Mouse (Mus musculus): ENCODE results near the gene Mrpl48.
"Not testable (repeated sequence)": the region's sequence is repeated elsewhere in the genome, so short reads cannot be mapped to it uniquely, and the experiment has no call there.

Gene Mrpl48

DNA sequence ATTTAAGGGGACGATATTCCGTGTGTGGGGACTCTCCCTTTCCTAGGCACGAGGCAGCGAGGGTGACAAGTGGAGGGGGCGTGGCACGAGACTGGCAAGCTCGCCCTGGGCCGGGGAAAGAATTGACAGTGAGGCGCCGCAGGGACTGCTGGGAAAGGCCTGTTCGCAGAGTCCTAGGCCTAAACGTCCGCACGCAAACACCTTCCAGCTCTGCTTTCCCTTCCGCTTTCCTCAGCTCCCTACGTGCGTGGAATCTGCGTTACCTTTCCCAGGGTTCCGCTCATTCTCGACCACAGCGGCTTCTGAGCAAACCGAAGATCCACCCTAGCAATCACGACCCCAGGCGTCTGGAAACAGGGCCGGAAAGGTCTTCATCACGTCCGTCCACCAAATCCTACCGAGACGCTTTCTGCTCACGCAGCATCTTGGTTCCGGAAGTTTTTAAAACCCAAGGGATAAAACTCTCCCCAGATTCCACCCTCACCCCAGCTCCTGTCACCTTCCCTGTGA, 25.3 kb downstream of the Mrpl48 start:
- DNase-seq (ENCODE audit: low spot score), result peak; percentile 89

DNA sequence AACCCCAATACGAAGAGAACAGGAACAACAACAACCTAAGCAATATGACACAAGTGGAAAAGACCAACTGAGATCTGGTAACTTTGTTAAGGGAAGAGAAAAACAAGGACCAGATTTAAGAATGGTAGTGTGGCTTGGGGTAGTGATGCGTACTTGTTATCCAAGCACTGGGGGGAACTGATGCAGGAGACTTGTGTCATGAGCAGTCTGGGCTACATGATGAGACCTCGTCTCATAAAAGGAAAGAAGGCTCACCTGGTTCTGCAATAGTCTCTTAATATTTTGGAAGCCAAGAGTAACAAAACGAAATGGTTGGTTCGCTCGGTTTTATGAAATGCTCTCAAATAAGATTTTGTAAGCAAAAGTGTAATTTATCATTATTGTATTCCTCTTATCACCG, 25.9 kb downstream of the Mrpl48 start:
- DNase-seq (ENCODE audit: low spot score), result no peak

DNA sequence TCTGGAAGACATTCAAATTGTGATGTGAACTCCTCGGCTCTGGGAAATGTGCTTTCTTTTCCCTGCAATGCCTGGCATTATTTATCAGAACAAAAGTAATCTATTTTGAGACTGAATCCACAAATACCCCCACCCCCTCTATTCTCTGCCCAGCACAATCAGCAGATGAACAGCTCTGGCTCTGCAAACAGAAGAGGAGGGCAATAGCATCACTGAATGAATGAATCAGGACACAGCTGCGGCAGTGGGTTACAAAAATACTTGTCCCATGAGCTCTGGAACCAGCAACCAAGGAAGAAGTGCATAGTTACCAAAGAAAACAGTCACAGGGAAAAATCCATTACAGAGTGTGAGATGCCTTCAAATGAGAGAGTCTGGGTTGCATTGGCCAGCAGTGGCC, 29.3 kb downstream of the Mrpl48 start:
- DNase-seq (ENCODE audit: low spot score), result no peak

DNA sequence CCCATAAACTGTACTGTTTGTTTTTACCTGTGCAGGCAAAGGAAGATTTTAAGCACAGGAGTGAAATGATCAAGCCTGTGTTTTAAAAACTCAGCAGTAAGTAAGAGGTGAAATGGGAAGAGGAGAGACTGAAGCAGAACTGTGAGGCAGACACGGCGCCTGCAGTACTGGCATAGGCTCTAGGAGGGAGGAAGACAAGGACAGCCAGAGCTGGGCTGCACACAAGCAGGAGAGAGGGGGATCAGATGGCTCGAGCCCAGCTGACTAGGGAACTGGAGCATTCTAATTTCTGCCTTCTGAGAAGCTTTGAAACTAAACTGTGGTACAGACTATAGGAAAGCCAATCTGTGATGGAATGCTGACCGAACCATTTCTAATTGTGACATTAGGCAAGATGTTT, 35.4 kb downstream of the Mrpl48 start:
- DNase-seq (ENCODE audit: low spot score), result no peak

DNA sequence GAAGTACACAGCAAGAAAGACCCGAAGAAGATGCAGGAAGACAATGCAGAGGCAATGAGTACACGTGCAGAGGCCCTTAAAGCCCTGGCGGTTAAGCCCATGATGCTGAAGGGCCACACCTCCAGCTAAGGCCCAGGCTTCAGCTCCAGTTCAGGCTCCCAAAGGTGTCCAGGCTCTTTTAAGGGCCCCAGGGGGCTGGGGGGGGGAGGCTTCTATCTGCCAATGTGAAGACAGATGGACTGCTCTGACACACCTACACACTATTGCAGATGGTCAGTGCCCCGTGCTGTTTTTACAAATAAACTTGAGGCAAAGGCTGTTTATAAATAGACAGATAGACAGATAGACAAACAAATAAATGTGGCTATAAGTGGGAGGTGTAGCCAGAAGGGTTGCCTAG, 36.0 kb downstream of the Mrpl48 start:
- no peak for DNase-seq (ENCODE audit: low spot score)

DNA sequence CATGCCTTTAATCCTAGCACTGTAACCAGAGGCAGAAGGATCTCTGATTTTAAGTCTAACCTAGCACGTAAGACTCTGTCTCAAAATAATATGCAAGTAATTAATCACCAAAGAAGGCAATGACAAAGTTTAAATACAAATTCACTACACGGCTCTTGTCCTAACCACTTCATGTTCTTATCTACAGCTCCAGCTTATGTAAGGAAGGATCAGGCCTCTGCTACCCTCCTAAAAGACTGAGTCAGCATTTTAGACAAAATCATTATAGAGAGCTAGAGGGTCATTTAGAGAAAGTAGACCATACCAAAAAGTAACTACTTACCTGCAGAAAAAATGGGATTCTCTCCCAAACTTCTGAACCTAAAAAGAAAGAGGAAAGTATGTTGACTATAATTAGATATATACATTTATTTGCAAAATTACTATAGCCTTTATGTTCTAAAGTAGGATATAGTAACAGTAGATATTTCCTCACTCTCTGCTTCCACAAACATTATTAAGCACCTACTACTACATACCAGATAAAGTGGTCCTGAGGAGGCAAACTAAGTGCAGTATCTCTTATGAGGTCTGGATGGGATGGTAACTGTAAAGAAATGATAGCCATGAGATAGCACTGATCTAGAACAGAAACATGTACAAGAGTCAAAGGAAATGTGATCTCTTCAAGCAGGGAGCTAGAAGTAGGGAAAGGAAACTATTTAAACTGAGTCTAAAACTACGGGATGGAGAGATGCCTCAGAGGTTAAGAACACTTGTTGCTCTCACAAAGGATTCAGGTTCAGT, 37.0 kb downstream of the Mrpl48 start:
- DNase-seq (ENCODE audit: low spot score), result no peak

DNA sequence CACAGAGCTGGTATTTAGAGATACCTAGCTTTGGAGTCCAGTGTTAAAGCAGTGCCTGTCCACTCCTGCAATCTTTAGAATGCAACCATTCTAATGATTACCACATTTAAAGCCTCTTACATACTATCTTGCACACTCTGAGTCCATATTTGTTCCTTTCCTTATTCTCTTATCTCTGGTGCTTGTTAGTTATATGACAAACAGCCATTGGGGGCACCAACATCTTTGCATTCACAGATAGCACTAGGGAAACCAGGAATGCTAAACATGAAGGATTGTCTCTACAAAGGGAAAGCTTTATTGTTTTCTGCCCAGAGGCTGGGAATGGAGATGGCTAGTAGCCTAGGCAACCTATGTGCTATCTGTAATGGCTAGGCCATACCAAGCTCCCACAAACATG, 38.2 kb downstream of the Mrpl48 start:
- no peak for DNase-seq (ENCODE audit: low spot score)

DNA sequence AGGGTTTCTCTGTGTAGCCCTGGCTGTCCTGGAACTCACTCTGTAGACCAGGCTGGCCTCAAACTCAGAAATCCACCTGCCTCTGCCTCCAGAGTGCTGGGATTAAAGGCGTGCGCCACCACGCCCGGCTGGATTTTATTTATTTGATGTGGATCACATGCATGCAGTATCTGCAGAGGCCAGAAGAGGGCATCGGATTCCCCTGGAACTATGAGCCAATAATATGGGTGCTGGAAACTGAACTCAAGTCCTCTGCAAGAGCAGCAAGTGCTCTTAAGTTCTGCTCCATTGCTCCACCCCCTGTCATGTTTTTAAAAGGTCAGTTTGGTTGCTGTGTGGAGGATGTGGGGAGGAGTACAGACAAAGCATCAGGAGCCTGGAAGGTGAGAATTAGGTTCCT, 40.9 kb downstream of the Mrpl48 start:
- DNase-seq (ENCODE audit: low spot score), result not testable (repeated sequence)

DNA sequence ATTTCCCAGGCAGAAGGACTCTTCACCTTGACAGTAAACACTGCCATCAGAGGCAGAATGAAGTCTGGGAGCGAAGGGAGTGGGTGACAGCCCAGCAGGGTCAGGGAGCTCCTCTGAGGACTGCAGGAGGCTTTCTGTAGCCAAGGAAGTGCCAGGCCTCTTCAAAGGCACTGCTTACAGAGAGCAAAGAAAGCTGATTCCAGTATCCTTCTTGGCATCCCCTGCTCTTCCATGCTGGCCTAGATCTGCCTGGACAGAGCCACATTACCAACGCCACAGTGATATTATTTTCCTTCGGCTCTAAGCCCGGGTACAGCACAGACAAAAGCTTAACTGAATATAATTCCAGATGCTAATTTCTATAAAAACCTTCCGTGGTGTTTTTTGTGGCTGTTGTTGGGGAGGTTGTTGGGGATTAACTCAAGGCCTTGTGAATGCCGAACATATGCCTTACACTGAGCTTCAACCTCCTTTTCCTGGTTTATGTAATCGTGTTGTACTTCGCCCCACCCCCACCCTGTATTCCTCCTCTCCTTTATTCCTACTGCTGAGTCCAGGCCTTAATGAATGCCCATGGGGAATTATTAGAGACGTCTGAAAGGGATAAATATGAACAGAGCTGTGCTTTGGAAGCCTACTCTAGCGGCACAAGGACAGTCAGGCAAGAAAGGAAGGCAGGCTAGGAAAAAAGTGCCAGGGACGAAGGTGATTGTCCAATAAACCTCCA, 46.1 kb downstream of the Mrpl48 start:
- no peak for DNase-seq (ENCODE audit: low spot score)

DNA sequence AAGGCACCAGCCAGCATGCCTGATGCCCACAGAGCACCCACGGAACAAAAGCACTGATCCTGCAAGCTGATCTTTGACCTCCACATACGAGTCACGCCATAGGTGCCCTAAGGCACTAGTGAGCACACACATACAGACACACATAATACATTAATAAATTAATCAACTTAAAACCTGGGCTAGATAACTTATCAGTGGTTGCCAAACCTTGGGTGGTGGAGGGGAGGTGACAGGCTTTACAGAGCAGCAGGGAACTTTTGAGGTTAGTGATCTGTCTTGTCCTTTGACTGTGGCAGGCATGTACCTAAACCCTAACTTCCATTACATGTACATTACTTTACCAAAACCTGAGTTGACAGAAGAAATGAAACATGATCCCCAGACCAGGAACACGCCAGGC, 48.8 kb downstream of the Mrpl48 start:
- no peak for DNase-seq (ENCODE audit: low spot score)

DNA sequence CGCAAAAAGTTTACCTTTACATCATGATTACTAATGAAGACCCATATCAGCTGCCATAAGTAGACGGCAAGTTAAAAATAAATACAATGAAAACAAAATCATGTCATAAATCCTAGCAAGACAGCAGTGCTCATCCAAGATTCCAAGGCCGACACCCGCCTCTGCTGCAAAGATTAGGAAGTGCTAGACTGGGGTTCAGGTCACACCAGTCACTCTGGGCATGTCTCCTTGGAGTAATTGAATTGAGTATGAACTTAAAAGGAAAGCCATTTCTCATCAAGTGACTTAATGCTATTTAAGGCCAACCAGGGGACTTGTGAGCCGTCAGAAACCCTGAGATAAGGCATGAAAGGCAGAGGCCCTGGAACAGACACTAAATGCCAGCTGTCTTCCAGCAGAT, 50.9 kb downstream of the Mrpl48 start:
- no peak for DNase-seq (ENCODE audit: low spot score)

DNA sequence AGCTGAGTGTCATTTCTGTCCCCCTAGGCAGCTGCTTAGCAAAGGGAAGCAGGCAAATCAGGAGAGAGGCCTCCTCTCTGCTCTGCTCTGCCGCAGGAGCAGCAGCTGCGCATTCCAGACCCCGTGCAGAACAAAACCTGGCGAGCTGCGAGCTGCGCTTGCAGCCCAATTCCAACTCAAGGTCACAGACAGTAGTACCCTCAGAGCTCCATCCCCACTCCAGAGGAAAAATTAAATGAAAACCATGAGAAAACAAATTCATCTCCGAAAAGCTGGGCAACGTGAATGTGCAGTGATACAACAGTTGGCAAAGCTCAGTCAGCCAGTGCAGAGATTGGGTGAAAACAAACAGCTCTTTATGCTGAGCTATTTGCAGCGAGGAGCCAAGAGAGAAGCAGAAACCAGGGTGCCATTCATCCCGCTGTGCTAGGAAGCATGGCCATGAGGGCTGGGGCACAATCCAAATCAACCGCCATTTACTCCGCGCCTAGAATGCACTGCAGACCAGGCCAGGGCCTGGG, 52.6 kb downstream of the Mrpl48 start:
- DNase-seq (ENCODE audit: low spot score), result no peak

DNA sequence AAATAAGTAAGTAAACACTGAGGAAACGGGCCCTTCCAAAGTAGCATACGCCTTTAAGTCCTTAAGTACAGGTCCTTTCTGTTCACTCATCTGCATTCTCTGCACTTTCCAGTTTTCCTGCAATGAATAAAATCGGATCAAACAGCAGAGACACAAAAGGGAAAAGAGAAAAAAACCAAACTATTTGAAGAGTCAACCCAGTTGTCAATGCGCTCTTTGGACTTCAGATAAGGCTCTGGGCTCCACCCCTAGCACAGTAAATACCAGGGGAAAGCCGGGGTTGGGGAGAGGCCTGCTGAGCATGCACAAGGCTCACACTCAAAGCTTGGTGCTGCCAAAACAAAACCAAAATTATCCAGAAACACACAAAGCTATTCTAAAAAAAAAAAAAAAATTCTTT, 53.2 kb downstream of the Mrpl48 start:
- DNase-seq (ENCODE audit: low spot score), result no peak

DNA sequence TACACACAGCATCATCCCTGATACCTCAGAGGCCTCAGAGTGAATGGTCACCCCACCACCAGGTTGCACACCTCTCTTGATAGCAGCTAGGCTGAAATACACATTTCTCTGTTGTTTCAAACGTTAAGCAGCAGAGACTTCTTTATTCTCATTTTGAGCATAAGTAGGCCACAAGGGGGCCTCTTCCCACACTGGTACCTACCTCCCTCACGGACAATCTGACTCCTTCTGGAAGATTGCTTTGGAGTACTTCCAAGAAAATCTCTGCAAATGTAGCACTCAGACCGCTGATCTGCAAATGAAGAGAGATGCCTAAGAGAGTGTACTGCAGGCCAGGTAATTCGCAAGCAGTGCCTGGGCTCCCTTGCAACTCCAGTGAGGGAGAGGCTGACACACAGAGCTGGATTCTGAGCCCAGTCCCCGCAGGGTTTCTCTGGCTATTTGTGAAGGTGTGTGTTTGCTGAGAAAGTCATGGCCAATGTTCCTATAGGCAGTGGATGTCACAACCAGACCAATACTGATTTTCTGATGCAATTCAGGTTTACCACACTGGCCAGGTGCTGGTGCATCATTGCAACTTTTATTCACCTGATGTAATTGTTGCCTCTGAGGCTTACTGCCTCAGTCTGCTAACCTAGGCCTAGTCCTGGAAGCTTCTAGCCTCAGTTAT, 57.6 kb downstream of the Mrpl48 start:
- DNase-seq (ENCODE audit: low spot score), result peak; percentile 24

DNA sequence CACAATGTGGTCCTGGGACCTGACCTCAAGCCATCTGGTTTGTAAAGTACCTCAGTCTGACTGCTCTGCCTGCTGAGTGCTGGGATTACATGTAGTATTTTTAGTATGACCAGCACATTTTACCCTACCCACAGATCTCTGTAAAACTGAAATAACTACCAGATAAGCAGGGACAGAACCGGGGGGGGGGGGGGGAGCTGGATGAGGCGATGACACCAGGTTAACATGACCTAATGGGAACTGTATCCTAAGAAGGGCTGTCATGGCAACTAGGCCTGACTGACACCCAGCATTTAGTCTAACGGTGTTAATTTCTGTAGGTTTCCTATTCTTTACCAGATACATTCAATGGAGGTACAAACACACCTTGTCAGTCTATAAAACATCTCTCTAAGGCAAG, 58.3 kb downstream of the Mrpl48 start:
- no peak for DNase-seq (ENCODE audit: low spot score)

DNA sequence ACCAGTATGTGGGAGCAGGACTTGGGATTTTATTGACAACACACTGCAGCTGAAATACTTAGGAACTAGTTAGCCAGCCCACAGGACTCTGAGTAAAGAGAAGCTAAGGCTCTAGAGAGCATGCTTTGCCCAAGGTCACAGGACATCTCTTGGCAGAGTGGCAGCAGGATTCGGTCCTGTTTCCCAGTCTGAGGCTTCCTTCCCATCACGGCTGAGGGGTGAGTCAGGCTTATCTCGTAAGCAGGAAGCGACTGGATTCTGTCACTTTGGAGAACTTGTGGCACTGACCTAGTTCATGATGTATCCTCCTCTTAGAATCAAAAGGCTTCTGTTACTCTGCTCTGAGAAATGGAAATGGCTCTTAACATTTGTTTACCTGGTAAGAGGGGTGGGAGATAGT, 60.5 kb downstream of the Mrpl48 start:
- DNase-seq (ENCODE audit: low spot score), result no peak

DNA sequence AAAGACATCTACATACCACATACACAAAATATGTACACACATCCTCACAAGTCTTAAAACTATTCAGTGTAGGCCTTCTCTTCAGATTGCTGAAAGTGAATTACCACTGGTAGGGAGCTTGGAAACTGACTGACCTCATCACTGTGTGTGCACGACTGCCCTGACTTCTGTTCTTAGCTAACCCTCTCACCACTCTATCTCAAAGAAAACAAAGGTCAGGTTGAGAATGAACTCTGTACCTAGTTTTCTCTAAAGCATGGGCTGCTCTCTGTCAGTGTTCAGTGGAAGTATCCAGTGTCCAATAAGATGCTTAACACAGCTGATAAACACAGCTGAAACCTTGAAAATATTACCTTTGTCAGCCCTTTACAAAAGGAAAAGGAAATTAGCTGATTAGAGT, 63.7 kb downstream of the Mrpl48 start:
- DNase-seq (ENCODE audit: low spot score), result no peak

DNA sequence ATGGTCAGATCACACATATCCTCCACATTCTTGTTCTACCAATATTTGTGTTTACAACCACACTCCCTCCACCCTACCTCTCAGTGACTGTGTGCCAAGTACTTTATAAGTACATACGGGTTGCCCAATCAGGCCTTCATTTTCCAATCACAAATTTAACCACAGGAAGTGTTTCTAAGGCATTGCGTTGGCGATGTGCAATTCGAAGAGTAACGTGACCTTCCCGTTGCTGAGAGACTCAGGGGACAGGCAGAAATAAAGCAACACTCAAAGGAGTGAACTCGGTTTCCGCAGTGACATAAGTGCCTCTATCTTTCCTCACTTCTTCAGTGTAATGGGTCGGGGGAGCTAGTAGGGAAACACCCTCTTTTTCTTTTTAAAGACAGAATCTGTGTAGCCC, 68.6 kb downstream of the Mrpl48 start:
- no peak for DNase-seq (ENCODE audit: low spot score)

DNA sequence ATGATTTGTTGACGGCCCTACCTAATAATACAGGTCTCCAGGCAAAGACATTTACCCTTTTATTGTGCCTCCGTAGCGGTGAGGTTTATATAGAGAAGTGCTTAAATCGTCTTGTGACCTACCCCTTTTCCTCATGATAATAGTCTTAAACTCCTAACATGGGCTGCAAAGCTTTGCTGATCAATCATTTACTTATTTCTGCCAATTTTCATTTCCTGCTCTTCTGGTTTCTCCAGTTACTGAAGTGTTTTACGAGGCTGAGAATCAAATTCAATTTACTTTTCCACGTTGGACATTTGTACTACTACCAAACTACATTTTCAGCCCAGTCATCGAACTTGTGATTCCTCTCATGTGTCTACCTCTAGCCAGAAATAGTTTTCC, 70.6 kb downstream of the Mrpl48 start:
- DNase-seq (ENCODE audit: low spot score), result no peak

DNA sequence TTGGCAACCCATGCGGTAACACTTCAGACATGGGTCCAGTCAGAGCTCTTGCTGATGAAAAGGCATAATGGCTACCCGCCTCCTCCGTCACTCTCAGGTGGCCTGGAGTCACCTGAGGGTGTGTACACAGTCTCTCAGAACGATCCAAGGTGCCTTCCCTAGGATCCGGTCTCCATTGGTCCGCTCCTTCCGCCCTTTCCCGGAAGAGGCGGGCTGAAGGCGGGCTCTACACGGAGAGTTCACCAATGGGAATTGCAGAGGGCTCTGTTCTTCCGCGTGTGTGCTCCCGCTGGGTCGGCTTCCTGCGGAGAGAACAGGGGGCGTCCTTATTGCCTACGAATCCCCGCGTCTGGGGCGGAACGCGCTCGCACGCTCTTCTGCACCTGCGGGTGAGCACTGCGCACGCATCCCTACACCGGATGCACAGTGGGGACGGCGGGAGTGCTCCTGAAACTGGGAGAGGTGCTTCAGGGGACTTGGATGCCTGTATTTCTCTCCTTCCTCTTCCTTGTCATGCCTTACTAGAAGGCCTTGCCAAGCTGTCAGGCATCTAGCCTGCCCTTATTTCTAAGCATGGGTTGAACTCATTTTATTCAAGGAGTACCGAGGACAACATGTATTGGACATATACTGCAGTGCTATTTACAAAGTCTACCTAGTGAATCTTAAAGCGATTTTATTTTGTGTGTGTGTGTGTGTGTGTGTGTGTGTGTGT, 71.1 kb downstream of the Mrpl48 start, which contains the start of gene Coa4:
TSS of gene Coa4 (plus strand) at position 268 of the 715 bp plus-strand sequence.
- peak; percentile 86 for DNase-seq (ENCODE audit: low spot score)

DNA sequence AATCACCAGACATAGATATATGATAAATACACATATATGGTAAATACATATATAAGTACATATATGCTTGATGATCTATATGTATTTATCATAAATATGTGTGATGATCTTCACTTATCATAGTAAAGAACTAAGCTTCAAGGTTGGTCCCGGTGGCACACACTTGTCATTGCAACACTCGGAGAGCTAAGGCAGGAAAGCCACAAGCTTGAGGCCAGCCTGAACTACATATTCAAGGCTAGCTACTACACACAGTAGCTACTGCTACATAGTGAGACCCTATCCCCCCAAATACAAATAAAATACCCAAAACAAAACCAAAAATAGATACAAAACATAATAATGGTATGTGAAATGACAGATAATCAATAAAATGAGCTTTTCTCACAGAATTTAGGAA, 72.3 kb downstream of the Mrpl48 start:
- DNase-seq (ENCODE audit: low spot score), result no peak

DNA sequence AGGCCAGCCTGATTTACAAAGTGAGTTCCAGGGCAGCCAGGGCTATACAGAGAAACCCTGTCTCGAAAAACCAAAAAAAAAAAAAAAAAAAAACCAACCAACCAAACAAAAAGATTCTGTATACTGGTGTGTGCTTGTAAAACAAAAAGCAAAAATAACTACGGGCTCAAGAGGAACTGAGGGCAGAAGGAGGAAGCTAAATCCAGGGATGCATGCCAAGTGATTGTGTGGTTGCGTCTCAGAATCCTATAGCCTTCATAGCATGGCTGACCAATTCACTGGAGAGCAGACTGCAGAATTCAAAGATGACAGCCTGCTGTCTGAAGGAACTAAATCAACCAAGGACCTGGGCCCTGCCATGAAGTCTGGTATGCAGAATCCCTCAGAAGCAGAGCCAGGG, 73.9 kb downstream of the Mrpl48 start:
- no peak for DNase-seq (ENCODE audit: low spot score)

Measured in urinary bladder, postnatal 14 days (tissue).